Mouse (Mus musculus): Measurements from ENCODE around the gene Tbk1. TPM values are rescaled to one million over a fixed set of nuclear protein-coding genes. Genes with fewer than 3 reads are reported as not detected.

Gene Tbk1
- 44.6 and 73.4 TPM in 2 replicates for total RNA-seq (2017)

DNA sequence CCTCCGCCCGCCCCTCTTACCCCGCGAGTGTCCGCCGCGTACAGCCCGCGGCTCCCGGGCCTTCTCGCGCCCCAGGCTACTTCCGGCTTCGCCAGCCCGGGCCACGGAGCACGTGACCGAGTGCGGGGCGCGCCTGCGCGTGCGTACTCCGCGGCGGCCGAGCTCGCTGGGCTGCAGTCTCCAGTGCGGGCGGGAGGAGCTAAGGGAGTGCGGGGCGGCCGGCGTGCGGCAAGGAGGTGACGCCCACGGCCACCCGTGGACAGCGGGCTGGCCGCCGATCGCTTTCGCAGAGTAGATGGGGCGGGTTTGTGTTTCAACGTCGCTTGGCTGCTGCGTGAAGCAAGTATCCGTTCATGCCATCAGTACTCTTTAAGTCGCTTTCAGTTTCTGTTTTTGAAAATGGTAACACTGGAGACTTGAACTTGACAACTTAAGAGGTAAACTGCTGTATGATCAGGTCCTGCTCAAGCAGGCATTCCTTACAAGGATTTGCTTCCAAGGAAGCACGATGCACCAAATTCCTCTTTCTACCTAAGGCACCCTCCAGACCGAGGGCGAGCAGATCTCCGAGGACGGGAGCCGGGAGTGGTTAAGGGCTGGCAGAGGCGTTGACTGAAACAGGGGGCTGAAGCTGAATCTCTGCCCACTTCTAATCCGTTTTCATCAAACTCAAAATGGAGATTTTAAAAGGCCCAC, at the start of gene Tbk1:
Gene Tbk1 (minus strand): TSS at position 113 of the 696 bp plus-strand sequence.
- peak; percentile 45 for ATAC-seq (replicated peaks; ENCODE audit: low read depth, poor library complexity, severe bottlenecking)

DNA sequence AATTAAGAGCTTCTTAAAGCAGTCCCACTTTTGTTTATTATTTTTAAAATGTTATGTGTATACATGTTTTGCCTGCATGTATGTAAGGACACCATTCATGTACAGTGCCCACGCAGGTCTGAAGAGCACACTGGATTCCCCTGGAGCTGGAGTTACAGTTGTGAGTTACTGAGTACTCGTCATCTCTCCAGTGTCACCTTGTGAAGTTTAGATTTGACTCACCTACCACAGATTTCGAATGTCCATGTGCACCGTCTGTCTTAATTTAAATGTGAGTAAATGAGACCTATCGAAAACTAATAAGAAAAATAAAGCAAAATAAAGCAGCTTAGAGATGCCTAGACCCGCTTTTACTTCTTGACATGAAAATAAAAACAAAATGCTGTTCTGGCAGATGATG, 49.7 kb upstream of the Tbk1 start:
- no peak for ATAC-seq (replicated peaks; ENCODE audit: low read depth, poor library complexity, severe bottlenecking)

- ATAC-seq (replicated peaks; ENCODE audit: low read depth, poor library complexity, severe bottlenecking) = peak; percentile 65
These were observed 47.6 kb upstream of the Tbk1 start for GRCm38 (mm10) chr10:121634159-121634558.

DNA sequence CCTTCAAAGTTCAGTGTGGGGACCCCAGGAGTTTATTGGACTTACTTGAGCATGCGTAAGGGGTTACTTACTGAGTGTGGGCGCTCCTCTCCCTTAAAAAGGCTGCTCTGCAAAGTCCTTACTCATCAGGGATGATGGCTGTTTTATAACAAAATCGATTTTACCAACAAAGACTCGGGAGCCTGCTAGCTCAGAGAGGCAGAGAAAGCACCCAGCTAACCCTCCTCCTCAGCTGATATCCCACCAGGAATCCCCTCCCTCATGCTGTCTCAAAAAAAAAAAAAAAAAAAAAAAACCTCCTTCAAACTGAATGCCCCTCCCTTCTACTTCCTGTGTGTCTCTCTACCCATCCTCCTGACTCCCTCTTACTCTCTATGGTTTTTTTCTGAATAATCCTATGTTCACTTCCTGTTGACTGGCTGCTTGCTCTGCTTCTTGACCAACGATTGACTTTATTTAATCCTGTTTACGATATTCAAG, 42.0 kb upstream of the Tbk1 start:
- no peak for ATAC-seq (replicated peaks; ENCODE audit: low read depth, poor library complexity, severe bottlenecking)

DNA sequence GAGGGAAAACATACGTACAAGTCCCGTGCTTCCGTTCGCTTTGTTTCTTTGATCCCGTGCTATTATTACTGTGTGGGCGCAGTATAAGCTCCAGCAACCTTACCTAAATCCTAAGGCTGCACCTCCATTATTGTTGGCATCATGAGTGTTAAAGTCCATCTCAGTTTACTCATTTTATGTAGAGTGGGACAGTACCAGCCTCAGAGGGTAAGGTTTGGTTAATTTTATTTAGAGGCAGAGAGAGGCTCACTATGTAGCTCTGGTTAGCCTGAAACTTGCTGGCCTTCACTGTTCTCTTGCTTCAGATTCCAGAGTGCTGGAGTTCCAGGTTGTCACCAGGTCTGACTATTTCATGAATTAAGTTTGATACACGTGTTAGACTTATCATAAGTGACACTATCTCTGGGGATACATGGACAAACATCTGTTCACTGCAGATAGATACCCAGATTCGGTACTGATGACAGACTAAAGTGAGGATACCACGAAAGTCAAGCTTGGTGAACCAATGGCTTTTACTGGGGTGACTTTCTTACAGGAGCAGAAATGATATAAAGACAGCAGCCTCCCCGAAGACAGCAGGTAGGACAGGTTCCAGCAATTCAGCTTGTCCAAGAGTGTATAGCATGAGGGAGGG, 40.7 kb upstream of the Tbk1 start:
- ATAC-seq (replicated peaks; ENCODE audit: low read depth, poor library complexity, severe bottlenecking) = no peak

DNA sequence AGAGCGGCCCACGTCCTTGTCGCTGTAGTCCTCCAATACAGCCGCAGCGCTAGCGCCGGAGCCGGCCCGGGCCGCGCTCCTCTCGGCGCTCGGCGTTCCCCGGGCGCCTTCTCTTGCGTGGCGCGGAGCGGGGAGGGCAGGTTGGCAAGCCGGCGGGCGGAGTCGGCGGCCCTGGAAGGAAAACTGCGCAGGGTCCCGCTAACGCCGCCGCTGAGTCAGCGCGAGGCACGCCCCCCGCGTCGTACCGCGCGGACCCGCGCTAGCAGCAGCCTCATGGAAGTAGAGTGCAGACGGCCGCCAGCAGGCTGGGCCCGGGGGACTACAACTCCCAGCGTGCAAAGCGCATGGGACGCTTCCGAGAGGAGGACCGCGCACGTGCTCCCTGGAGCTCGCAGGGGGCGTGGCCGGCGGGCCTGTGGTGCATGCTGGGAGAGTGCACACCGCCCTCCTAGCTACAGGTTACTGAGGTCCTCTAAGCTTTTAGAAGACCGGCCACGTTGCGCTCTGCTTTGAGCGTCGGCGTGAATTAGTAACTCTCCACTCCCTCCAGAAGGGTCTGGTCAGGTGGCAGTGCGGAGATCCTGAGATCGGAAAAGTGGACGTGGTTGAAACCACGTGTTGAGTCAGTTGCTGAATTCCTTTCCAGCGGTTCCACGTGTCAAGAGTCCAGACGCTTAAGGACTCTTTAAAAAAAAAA, 39.7 kb upstream of the Tbk1 start, which contains the start of gene Xpot:
Gene Xpot (minus strand): TSS at position 147 of the 697 bp plus-strand sequence.
- ATAC-seq (replicated peaks; ENCODE audit: low read depth, poor library complexity, severe bottlenecking) = peak; percentile 96

DNA sequence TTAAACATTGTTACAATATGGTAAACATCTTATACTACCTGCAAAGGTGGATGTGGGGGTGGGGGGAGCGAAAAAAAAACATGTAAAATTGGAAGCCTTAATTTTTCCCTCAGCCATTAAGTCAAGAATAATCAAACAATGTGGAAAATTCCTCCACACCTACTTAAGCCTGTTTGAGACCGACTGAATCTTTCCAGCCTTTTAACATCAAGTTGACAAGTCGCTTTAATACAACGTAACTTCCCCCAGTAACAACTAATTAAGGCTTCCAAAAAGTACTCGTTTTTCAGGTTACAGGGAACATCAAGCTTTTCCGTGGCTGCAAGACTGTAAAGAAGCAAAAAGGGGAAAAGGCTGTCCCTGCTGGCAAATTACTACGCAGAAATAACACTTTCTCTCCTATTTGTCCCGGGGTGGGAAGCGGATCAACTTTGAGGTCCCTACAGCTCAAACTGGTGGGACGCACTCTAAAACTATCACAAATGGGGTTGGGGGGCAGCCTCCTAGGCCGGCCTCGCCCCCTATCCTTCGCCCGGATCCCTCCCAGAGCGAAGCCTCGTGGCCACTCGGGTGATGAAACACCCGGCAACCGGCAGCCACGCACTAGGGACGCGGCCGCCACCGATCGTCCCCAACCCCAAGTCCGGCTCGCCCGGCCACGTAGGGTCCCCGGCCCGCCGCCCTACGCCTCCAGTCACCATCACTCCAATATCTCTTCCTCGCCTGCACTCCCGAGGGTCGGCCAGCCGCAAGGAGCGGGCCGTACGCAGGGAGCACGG, 39.0 kb upstream of the Tbk1 start:
- ATAC-seq (replicated peaks; ENCODE audit: low read depth, poor library complexity, severe bottlenecking) = peak; percentile 27

- no peak for ATAC-seq (replicated peaks; ENCODE audit: low read depth, poor library complexity, severe bottlenecking)
These were observed 38.4 kb upstream of the Tbk1 start for GRCm38 (mm10) chr10:121625006-121625405.

DNA sequence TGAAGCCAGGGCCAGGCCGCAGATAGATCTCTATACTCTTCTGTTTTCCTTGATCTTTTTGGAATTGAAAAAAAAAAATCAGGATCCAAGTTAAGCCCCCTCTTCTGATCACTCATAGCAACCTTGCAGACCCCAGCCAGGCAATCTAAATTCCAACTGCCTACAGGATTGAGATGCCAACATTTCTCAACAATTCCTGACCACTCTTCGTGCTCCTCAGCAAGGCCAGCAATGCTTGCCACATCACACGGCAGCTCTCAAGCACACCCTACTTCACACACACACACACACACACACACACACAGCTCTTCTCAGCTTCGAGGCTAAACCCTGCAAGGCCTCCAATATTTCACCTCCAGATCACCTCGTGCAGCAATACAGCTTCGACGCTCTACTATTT, 37.1 kb upstream of the Tbk1 start:
- ATAC-seq (replicated peaks; ENCODE audit: low read depth, poor library complexity, severe bottlenecking) = no peak

GRCm38 (mm10) chr10:121622431-121622830, 35.8 kb upstream of the Tbk1 start:
- no peak for ATAC-seq (replicated peaks; ENCODE audit: low read depth, poor library complexity, severe bottlenecking)

- no peak for ATAC-seq (replicated peaks; ENCODE audit: low read depth, poor library complexity, severe bottlenecking)
These were observed 29.3 kb upstream of the Tbk1 start for GRCm38 (mm10) chr10:121615935-121616334.

DNA sequence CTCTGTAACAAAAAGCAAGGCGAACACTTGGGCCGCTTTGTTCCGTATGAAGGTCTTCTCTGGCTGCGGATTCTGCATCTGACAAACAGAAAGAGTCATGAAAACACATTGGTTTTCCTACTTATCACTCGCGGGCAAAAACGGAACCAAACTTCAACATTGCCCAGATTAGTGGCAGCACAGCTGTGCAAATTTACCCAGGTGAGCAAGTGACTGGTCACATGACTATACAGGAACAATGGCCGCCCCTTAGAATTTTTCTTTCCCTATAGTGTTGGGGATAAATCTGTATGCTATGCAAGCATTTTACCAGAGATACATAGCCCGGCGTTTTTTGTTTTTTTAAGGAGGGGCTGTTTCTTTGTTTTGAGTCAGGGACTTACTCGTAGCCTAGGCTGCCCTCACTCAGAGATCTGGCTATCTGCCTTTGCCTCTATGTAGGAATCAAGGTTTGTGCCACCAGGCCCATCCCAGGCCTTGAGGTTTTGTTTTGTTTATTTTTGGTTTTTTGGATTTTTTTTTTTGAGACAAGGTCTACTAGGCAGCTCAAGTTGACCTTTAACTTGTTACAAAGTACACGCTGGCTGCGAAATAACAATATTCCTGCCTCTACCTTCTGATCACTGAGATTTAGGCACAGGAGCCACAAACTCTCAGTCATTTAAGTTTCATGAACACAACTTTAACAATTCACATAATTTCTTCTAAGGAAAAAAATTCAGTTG, 28.7 kb upstream of the Tbk1 start:
- no peak for ATAC-seq (replicated peaks; ENCODE audit: low read depth, poor library complexity, severe bottlenecking)

DNA sequence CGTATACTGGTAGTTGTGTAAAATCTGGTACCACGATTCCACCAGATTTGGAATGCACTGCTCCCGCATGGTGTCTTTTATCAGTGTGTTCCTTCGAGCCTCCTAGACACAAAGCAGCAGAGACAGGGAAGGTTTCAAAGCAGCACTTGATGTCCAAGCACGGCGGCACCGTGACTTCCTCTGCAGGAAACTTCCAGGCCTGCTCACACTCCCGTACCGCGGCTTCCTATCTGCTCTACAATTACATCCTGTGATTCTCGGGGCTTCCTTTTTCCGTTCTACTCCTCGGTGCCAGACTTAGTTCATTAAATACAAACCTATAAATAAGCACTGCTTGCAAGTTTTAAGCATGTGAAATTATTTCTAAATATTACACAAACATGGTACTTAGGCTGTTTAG, 27.0 kb upstream of the Tbk1 start:
- peak; percentile 60 for ATAC-seq (replicated peaks; ENCODE audit: low read depth, poor library complexity, severe bottlenecking)

DNA sequence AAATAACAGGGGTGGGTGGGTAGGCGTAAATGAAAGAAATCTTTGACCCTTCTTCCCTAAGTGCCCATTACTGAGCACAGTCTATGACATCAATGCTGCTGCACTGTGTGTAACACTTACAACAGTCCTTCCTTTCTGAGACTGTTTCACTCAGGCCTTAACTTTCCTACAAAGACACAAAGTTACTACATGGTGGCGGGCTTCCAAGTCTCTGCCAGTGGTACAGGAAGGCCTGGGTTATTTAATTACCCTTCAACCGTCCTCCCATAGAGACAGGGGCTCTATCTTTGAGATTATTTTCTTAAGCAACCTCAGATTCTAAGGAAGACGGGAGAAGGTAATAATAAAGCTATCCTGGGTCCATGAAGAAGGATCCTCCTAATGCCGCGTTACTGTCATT, 25.9 kb upstream of the Tbk1 start:
- ATAC-seq (replicated peaks; ENCODE audit: low read depth, poor library complexity, severe bottlenecking) = no peak

- ATAC-seq (replicated peaks; ENCODE audit: low read depth, poor library complexity, severe bottlenecking) = no peak
These were observed 25.0 kb upstream of the Tbk1 start for GRCm38 (mm10) chr10:121611587-121611986.

DNA sequence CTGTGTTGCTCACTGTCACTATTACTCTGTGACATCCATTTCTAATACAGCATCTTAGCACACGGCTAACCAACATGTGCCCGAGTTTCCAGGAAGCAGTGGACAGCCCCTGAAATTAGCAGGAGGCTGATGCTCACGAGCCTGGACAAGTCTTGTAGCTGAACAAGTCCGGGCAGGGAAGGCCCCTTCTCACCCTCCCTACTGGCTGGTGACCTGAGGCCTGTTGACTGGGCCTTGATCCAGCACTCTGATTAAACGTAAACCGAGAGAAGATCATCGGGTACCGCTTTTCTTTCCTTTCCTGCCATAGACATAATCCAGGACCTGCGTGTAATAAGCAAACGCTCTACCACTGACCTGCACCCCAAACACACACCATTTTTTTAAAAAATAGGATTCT, 21.6 kb upstream of the Tbk1 start:
- no peak for ATAC-seq (replicated peaks; ENCODE audit: low read depth, poor library complexity, severe bottlenecking)

DNA sequence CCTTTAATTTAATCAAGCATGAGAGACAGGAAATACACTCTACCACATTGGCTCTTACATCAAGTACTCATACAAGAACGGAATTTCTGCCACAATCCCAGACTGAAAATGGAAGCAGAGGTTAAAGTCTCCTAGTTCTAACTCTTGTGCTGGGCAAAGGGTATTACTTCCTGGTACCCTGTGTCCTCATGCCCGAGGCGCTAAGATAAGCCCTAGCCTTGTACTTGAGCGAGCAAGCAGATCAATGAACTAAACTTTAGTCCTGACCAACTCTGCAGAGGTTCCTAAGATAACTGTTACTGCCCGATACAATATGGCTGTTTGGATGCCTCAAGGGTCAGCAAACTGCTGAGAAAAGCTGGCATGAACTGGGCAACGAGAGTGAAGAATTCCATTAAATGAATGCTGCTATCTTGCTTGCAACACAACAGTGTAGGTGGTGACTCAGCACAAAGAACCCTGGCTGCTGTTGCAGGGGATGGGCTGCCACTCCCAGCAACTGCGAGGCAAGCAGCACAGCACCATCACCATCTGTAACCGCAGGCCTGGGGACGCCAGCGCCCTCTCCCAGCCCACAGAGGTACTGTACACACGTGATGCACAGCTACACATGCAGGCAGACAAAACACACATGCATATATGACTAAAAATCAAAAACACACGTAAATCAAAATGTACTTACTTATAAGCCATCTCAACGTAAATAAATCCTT, 18.2 kb upstream of the Tbk1 start:
- no peak for ATAC-seq (replicated peaks; ENCODE audit: low read depth, poor library complexity, severe bottlenecking)

- ATAC-seq (replicated peaks; ENCODE audit: low read depth, poor library complexity, severe bottlenecking) = no peak
These were observed 17.0 kb upstream of the Tbk1 start for GRCm38 (mm10) chr10:121603556-121603955.

DNA sequence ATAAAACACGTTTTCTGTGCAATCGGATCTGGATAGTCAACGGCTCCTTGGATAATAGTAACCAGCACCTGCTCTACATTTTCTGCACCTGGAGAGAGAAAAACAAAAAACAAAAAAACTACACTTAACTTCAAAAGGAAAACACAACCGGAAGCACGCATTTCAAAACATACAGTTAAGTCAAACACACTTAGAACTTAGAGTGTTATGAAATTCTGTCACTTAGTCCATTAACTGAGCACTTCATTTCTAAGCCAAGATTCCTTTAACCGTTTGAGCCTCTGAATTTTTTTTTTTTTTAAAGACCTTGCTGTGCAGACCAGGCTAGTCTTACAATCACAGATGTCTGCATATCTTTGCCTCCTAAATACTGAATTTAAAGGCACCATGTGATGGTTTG, 14.7 kb upstream of the Tbk1 start:
- no peak for ATAC-seq (replicated peaks; ENCODE audit: low read depth, poor library complexity, severe bottlenecking)
